Comparison of ENCODE assay signal across 11 mouse cellular contexts in genomic region chr4:57569711-57570110, GRCm38 (mm10). TPM values are rescaled to one million over a fixed set of nuclear protein-coding genes. Genes with fewer than 3 reads are reported as not detected.
DNase-seq lines count a peak whose midpoint lies in the region; ATAC-seq and TF ChIP-seq lines count a peak whose summit lies in the region.
"Had no signal": no experiment of that assay in that cellular context is flagged by ENCODE, and none has a peak within 500 bp of the region (broad histone marks: within the 10 kb centered on the region; RNA-seq: fewer than 3 reads in every experiment).

No protein-coding gene starts in this region.

- H3K9me3 ChIP-seq in hindbrain, embryonic 12.5 days (replicated peaks), result no peaks in the 10 kb centered on the region

- H3K36me3 ChIP-seq in hindbrain, embryonic 12.5 days, result no peaks in the 10 kb centered on the region

- peak overlapping the region; percentile 11; the same call in 1 of the 2 replicates for H3K4me2 ChIP-seq in hindbrain, embryonic 12.5 days (replicated peaks)

- peaks cover 24% of the 10 kb centered on the region for H3K27me3 ChIP-seq in hindbrain, embryonic 12.5 days

- ATAC-seq in hindbrain, embryonic 12.5 days (ENCODE audit: low FRiP score), result no peak

- peaks cover 6% of the 10 kb centered on the region; the same call in 1 of the 2 replicates for H3K4me1 ChIP-seq in hindbrain, embryonic 12.5 days

- H3K4me3 ChIP-seq in gastrocnemius, adult 2 months, result peak overlapping the region; percentile 75
- no peak overlapping the region for H3K4me3 ChIP-seq in hindbrain, embryonic 12.5 days

- 62% methylated on average over 6 of the region's 6 CpGs for WGBS in hindbrain, embryonic 12.5 days

- DNase-seq in gastrocnemius, adult 2 months, result peak; percentile 24
- no peak for DNase-seq in gastrocnemius, postnatal 25 days
- peak; percentile 49 to 73 for DNase-seq in adrenal gland, postnatal 36 days
- peak; percentile 37 for DNase-seq in lung, postnatal 10 days
- no peak for DNase-seq in cerebellum, adult 8-10 months
- no peak for DNase-seq in ovary, adult 18-20 months (ENCODE audit: low spot score)
- DNase-seq in frontal cortex, postnatal 25 days (ENCODE audit: low spot score in 2 of 2), result no peak
- DNase-seq: cerebellum, postnatal 36 days; layer of hippocampus, adult 9-11 months; right cerebral cortex, adult 18-20 months had no signal

- intact Hi-C loops in gastrocnemius, adult 2 months (cut with DNase I), result loop anchor here (5.0 kb wide), 1 partner anchor 38 kb away; no protein-coding TSS in a partner anchor

- TF ChIP-seq CTCF in gastrocnemius, adult 2 months (IDR thresholded peaks at IDR 0.05), result no peak

- no peak overlapping the region for H3K9ac ChIP-seq in hindbrain, embryonic 12.5 days

- peak overlapping the region; percentile 59 for H3K27ac ChIP-seq in gastrocnemius, adult 2 months
- no peak overlapping the region for H3K27ac ChIP-seq in hindbrain, embryonic 12.5 days

RNA-seq across cellular contexts. Expression of gene Pakap, which starts 1.7 kb away (rescaled TPM):
- 1 to 10 TPM; 4.9 to 7.0 TPM for total RNA-seq in gastrocnemius, adult 2 months (2021)
- 1 to 10 TPM; 6.7 to 7.0 TPM for total RNA-seq in gastrocnemius, postnatal 25 days (2021)
- 100 to 1,000 TPM in 1 of 2 experiments, 10 to 100 TPM in 1; 40.6 to 108 TPM for total RNA-seq in adrenal gland, postnatal 36 days (2021)
- polyA plus RNA-seq in hindbrain, embryonic 12.5 days (2016; fragmentation: Nextera tagmentation; extraction: Ambion mirVana), result 28.1 and 36.1 TPM in 2 replicates

Comparison
In these comparisons a context has a peak if more than half of its experiments do, and no peak if none do; other contexts are left out.
1. DNase-seq: peak in gastrocnemius, adult 2 months (single experiment), adrenal gland, postnatal 36 days (2 of 2) and lung, postnatal 10 days (single experiment); none in gastrocnemius, postnatal 25 days (single experiment), cerebellum, adult 8-10 months (single experiment), ovary, adult 18-20 months (single experiment) and frontal cortex, postnatal 25 days (0 of 2).
2. RNA of gene Pakap, which starts 1.7 kb away (total RNA-seq): 40.6 to 108 TPM in adrenal gland, postnatal 36 days; 6.7 to 7.0 TPM in gastrocnemius, postnatal 25 days and 4.9 to 7.0 TPM in gastrocnemius, adult 2 months; every median in the first group is over 4 times any median in the second.